Mouse (Mus musculus) heart, postnatal 0 days (tissue): ENCODE results near the gene Ralgps1. TPM values are rescaled to one million over a fixed set of nuclear protein-coding genes. Genes with fewer than 3 reads are reported as not detected.

Source experiments
- ATAC-seq: fragments of 200-750 bp; cut with Nextera tagmentation; 2 replicates; pipeline ENCODE4 v1.8.0; 2017; ENCODE audit warnings: low read depth, moderate number of reproducible peaks, moderate library complexity; ENCODE audit not compliant: insufficient read depth
- DNase-seq: peaks from one replicate; pipeline ENCODE4 v3.0.0-alpha.2; 2016; ENCODE audit warnings: low spot score
- H3K27ac ChIP-seq: fragments of 300-500 bp; sonication (generic); 2 replicates; pipeline ENCODE4 v1.5.1; 2014; ENCODE audit warnings: low read depth, mild to moderate bottlenecking
- H3K27me3 ChIP-seq: fragments of 300-500 bp; sonication (generic); 2 replicates; pipeline ENCODE4 v1.6.1; 2014; ENCODE audit warnings: low read length, mixed read lengths; ENCODE audit not compliant: control insufficient read depth, insufficient read depth
- H3K36me3 ChIP-seq: fragments of 300-500 bp; sonication (generic); replicated peaks from 2 replicates; pipeline ENCODE4 v1.6.1; 2014; ENCODE audit warnings: low read length, mixed read lengths; ENCODE audit not compliant: control insufficient read depth, insufficient read depth
- H3K4me1 ChIP-seq: fragments of 300-500 bp; sonication (generic); 2 replicates; pipeline ENCODE4 v1.6.1; 2014; ENCODE audit warnings: antibody characterized with exemption; ENCODE audit not compliant: control insufficient read depth, insufficient read depth
- H3K4me2 ChIP-seq: fragments of 300-500 bp; sonication (generic); 2 replicates; pipeline ENCODE4 v1.6.1; 2014; ENCODE audit warnings: low read depth, mild to moderate bottlenecking, low read length, moderate library complexity
- H3K4me3 ChIP-seq: fragments of 300-500 bp; sonication (generic); 2 replicates; pipeline ENCODE4 v1.5.1; 2014; ENCODE audit warnings: low read depth, low read length
- H3K9ac ChIP-seq: fragments of 300-500 bp; sonication (generic); replicated peaks from 2 replicates; pipeline ENCODE4 v1.6.1; 2014; ENCODE audit warnings: low read depth, low read length, mixed read lengths
- H3K9me3 ChIP-seq: fragments of 300-500 bp; sonication (generic); replicated peaks from 2 replicates; pipeline ENCODE4 v1.6.1; 2016; ENCODE audit warnings: low read length; ENCODE audit not compliant: control insufficient read depth
- CTCF ChIP-seq: IDR thresholded peaks from 2 replicates; pipeline ENCODE4 v1.5.1; 2016; ENCODE audit warnings: antibody characterized with exemption, control low read depth, low read depth
- EP300 ChIP-seq: IDR thresholded peaks from 2 replicates; pipeline ENCODE4 v1.6.1; 2016; ENCODE audit warnings: antibody characterized with exemption, low read depth
- WGBS: fragments of 180-500 bp; shearing (Covaris S2); extraction: QIAGEN DNeasy Blood & Tissue Kit; methylation state at CpG from one replicate; pipeline ENCODE4 v1.1.7; 2014; 5-methylcytosine and 5-hydroxymethylcytosine counted together
- polyA plus RNA-seq: library from polyadenylated mRNA; unstranded; fragments of >200 nt; fragmentation: Nextera tagmentation; extraction: Ambion mirVana; gene quantifications from 2 replicates; pipeline ENCODE4 v1.2.1, GENCODE M21; 2015
- total RNA-seq: library from RNA; depleted of rRNA; stranded (reverse); fragments of >200 nt; gene quantifications from 2 replicates; pipeline ENCODE4 v1.2.3, GENCODE M21; 2014; ENCODE audit warnings: low replicate concordance

Gene Ralgps1
- total and polyA plus RNA-seq, 2 experiments from 2014 or later = 3.2 to 6.9 TPM

- H3K36me3 ChIP-seq = no peaks in the 10 kb centered on the region
- H3K9me3 ChIP-seq = no peaks in the 10 kb centered on the region
- no peak overlapping the region for H3K9ac ChIP-seq
- H3K4me1 ChIP-seq = no peaks in the 10 kb centered on the region
- no peak overlapping the region for H3K27ac ChIP-seq
- ATAC-seq (no peak), DNase-seq (no peak)
- H3K4me3 ChIP-seq = no peak overlapping the region
- H3K4me2 ChIP-seq = no peak overlapping the region
- TF ChIP-seq CTCF = no peak
- TF ChIP-seq EP300 = no peak
- 58% methylated on average over 2 of the region's 2 CpGs for WGBS
- H3K27me3 ChIP-seq = no peaks in the 10 kb centered on the region
These were observed 49.6 kb downstream of the Ralgps1 start for GRCm38 (mm10) chr2:33321641-33322040.

GRCm38 (mm10) chr2:33321031-33321430, 50.3 kb downstream of the Ralgps1 start:
- H3K4me2 ChIP-seq = no peak overlapping the region
- H3K4me3 ChIP-seq = no peak overlapping the region
- no peaks in the 10 kb centered on the region for H3K9me3 ChIP-seq
- WGBS = 83% methylated on average over 2 of the region's 2 CpGs
- H3K36me3 ChIP-seq = no peaks in the 10 kb centered on the region
- H3K4me1 ChIP-seq = no peaks in the 10 kb centered on the region
- DNase-seq (no peak), ATAC-seq (no peak)
- no peak for TF ChIP-seq EP300
- TF ChIP-seq CTCF = no peak
- H3K27ac ChIP-seq = no peak overlapping the region
- no peak overlapping the region for H3K9ac ChIP-seq
- H3K27me3 ChIP-seq = no peaks in the 10 kb centered on the region

- Histone ChIP-seq H3K9ac (no peak overlapping the region), H3K36me3 (no peaks in the 10 kb centered on the region), H3K9me3 (no peaks in the 10 kb centered on the region), H3K4me2 (no peak overlapping the region), H3K4me3 (no peak overlapping the region), H3K27ac (no peak overlapping the region), H3K27me3 (no peaks in the 10 kb centered on the region), H3K4me1 (no peaks in the 10 kb centered on the region)
- ATAC-seq (no peak), DNase-seq (no peak)
- TF ChIP-seq CTCF = no peak
- TF ChIP-seq EP300 = no peak
- 20% methylated on average over 3 of the region's 3 CpGs for WGBS
These were observed 50.7 kb downstream of the Ralgps1 start for GRCm38 (mm10) chr2:33320568-33320967.

- no peak overlapping the region for H3K4me2 ChIP-seq
- H3K27me3 ChIP-seq = no peaks in the 10 kb centered on the region
- WGBS = 94% methylated on average over 1 of the region's 1 CpGs
- H3K4me1 ChIP-seq = no peaks in the 10 kb centered on the region
- no peak overlapping the region for H3K27ac ChIP-seq
- H3K9ac ChIP-seq = no peak overlapping the region
- DNase-seq (no peak), ATAC-seq (no peak)
- TF ChIP-seq EP300 (no peak), CTCF (no peak)
- no peak overlapping the region for H3K4me3 ChIP-seq
- H3K36me3 ChIP-seq = no peaks in the 10 kb centered on the region
- H3K9me3 ChIP-seq = no peaks in the 10 kb centered on the region
These were observed 51.4 kb downstream of the Ralgps1 start for GRCm38 (mm10) chr2:33319934-33320333.

- Histone ChIP-seq H3K4me1 (peaks cover 2% of the 10 kb centered on the region; the same call in 1 of the 2 replicates), H3K9me3 (no peaks in the 10 kb centered on the region), H3K4me2 (no peak overlapping the region), H3K9ac (no peak overlapping the region), H3K4me3 (no peak overlapping the region), H3K36me3 (no peaks in the 10 kb centered on the region), H3K27me3 (no peaks in the 10 kb centered on the region), H3K27ac (no peak overlapping the region)
- ATAC-seq = no peak
- 79% methylated on average over 5 of the region's 5 CpGs for WGBS
- no peak for DNase-seq
- no peak for TF ChIP-seq EP300
- no peak for TF ChIP-seq CTCF
These were observed 51.8 kb downstream of the Ralgps1 start for GRCm38 (mm10) chr2:33319455-33319854.

DNA sequence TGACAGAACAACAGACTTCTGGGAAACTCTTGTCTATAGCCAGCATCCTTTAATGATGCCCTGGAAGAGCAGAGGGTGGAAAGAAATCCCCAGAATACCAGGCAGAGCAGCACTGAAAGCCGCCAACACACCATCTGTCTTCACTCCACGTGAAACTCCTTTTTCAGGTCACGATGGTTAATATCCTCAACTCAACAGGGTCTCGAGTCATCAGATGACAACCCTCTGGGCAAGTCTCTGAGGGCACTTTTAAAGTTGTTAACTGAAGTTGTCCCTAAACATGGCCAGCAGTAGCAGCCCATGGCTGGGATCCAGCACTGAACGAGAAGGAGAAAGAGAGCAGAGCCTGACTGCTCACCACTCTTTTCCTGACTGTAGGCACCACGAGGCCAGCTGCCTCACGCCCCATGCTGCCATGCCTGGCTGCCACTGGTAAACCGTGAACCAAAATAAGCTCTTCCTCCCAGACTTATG, 52.8 kb downstream of the Ralgps1 start:
- no peak overlapping the region for H3K4me3 ChIP-seq
- no peak for DNase-seq

More for the DNA sequence above, 52.8 kb downstream of the Ralgps1 start:
- H3K27ac ChIP-seq = no peak overlapping the region
- ATAC-seq = no peak
- peaks cover 6% of the 10 kb centered on the region; the same call in 1 of the 2 replicates for H3K4me1 ChIP-seq
- TF ChIP-seq EP300 (no peak), CTCF (no peak)
- no peak overlapping the region for H3K9ac ChIP-seq
- no peaks in the 10 kb centered on the region for H3K9me3 ChIP-seq
- H3K27me3 ChIP-seq = no peaks in the 10 kb centered on the region
- H3K4me2 ChIP-seq = no peak overlapping the region
- WGBS = 37% methylated on average over 8 of the region's 8 CpGs
- no peaks in the 10 kb centered on the region for H3K36me3 ChIP-seq
